ENCODE assay signal across 10 mouse cellular contexts in genomic region chr12:51118021-51118694, GRCm38 (mm10).
DNase-seq lines count a peak whose midpoint lies in the region; ATAC-seq lines count a peak whose summit lies in the region.
"Had no signal": no experiment of that assay in that cellular context is flagged by ENCODE, and none has a peak within 500 bp of the region (broad histone marks: within the 10 kb centered on the region; RNA-seq: fewer than 3 reads in every experiment).

No protein-coding gene starts in this region.

- peak overlapping the region; percentile 45; the same call in 1 of the 2 replicates for H3K27ac ChIP-seq in embryonic facial prominence, embryonic 14.5 days (replicated peaks; ENCODE audit: low read depth, low read length)
- H3K27ac ChIP-seq in embryonic facial prominence, embryonic 10.5 days (replicated peaks): no peak overlapping the region
- H3K27ac ChIP-seq: liver, embryonic 13.5 days; stomach, embryonic 15.5 days had no signal

- peak; percentile 83 for DNase-seq in embryonic facial prominence, embryonic 14.5 days (ENCODE audit: low spot score)
- no peak for DNase-seq in embryonic facial prominence, embryonic 10.5 days (ENCODE audit: low spot score)
- DNase-seq in testis, postnatal 14 days (ENCODE audit: low spot score): peak; percentile 6
- DNase-seq in testis, postnatal 10 days (ENCODE audit: low spot score): no peak
- DNase-seq in kidney, adult 8-10 months: peak; percentile 47 to 83
- peak; percentile 92 for DNase-seq in left cerebral cortex, postnatal 4 days
- no peak for DNase-seq in lung, postnatal 25 days (ENCODE audit: low spot score)
- no peak for DNase-seq in liver
- DNase-seq: liver, embryonic 13.5 days had no signal

- H3K9me3 ChIP-seq in embryonic facial prominence, embryonic 14.5 days (ENCODE audit: control insufficient read depth, low read length): no peaks in the 10 kb centered on the region
- no peaks in the 10 kb centered on the region for H3K9me3 ChIP-seq in embryonic facial prominence, embryonic 10.5 days
- H3K9me3 ChIP-seq: liver, embryonic 13.5 days; stomach, embryonic 15.5 days had no signal

- WGBS in embryonic facial prominence, embryonic 14.5 days: 72% methylated on average over 14 of the region's 14 CpGs
- WGBS in embryonic facial prominence, embryonic 10.5 days: 90% methylated on average over 14 of the region's 14 CpGs

- H3K4me2 ChIP-seq in embryonic facial prominence, embryonic 14.5 days (ENCODE audit: low read depth, low read length): no peak overlapping the region
- H3K4me2 ChIP-seq: liver, embryonic 13.5 days; stomach, embryonic 15.5 days had no signal

- no peaks in the 10 kb centered on the region for H3K36me3 ChIP-seq in embryonic facial prominence, embryonic 14.5 days (ENCODE audit: control insufficient read depth, insufficient read depth, low read length)
- H3K36me3 ChIP-seq in embryonic facial prominence, embryonic 10.5 days (replicated peaks): no peaks in the 10 kb centered on the region
- H3K36me3 ChIP-seq: liver, embryonic 13.5 days; stomach, embryonic 15.5 days had no signal

- no peak overlapping the region for H3K4me3 ChIP-seq in embryonic facial prominence, embryonic 14.5 days (ENCODE audit: low read depth, low read length)
- H3K4me3 ChIP-seq in embryonic facial prominence, embryonic 10.5 days: no peak overlapping the region
- H3K4me3 ChIP-seq: liver, embryonic 13.5 days; stomach, embryonic 15.5 days had no signal

- H3K9ac ChIP-seq in embryonic facial prominence, embryonic 14.5 days (ENCODE audit: low read depth, low read length): no peak overlapping the region
- H3K9ac ChIP-seq: liver, embryonic 13.5 days; stomach, embryonic 15.5 days had no signal

- peak; percentile 67 for ATAC-seq in embryonic facial prominence, embryonic 14.5 days (ENCODE audit: low read depth)

- no peaks in the 10 kb centered on the region for H3K27me3 ChIP-seq in embryonic facial prominence, embryonic 14.5 days (replicated peaks; ENCODE audit: control insufficient read depth, insufficient read depth, low read length)
- H3K27me3 ChIP-seq in embryonic facial prominence, embryonic 10.5 days (replicated peaks; ENCODE audit: low read depth, poor library complexity, severe bottlenecking): no peaks in the 10 kb centered on the region
- H3K27me3 ChIP-seq: liver, embryonic 13.5 days; stomach, embryonic 15.5 days had no signal

- intact Hi-C loops in left cerebral cortex, postnatal 4 days (cut with DNase I): no loop called here

- peaks cover 5% of the 10 kb centered on the region; the same call in 1 of the 2 replicates for H3K4me1 ChIP-seq in embryonic facial prominence, embryonic 14.5 days (ENCODE audit: control insufficient read depth, insufficient read depth, low read length)
- H3K4me1 ChIP-seq in embryonic facial prominence, embryonic 10.5 days: no peaks in the 10 kb centered on the region
- H3K4me1 ChIP-seq: liver, embryonic 13.5 days had no signal

Comparison
In these comparisons a context has a peak if more than half of its experiments do, and no peak if none do; other contexts are left out.
1. DNase-seq: peak in embryonic facial prominence, embryonic 14.5 days (single experiment), testis, postnatal 14 days (single experiment), kidney, adult 8-10 months (2 of 2) and left cerebral cortex, postnatal 4 days (single experiment); none in embryonic facial prominence, embryonic 10.5 days (single experiment), testis, postnatal 10 days (single experiment), lung, postnatal 25 days (single experiment) and liver (single experiment).